Mouse (Mus musculus): ENCODE data around the gene Mapt.

The Mapt gene

GRCm38 (mm10) chr11:104315703-104316102, 84.5 kb downstream of the Mapt start:
- DNase-seq (ENCODE audit: low read depth), result peak; percentile 92

- DNase-seq (ENCODE audit: low read depth), result no peak
Observed at GRCm38 (mm10) chr11:104316685-104317400, 85.7 kb downstream of the Mapt start.

GRCm38 (mm10) chr11:104317631-104318030, 86.4 kb downstream of the Mapt start:
- no peak for DNase-seq (ENCODE audit: low read depth)

- DNase-seq (ENCODE audit: low read depth), result no peak
Observed at GRCm38 (mm10) chr11:104318940-104319781, 88.0 kb downstream of the Mapt start.

- DNase-seq (ENCODE audit: low read depth), result no peak
Observed at GRCm38 (mm10) chr11:104320511-104320910, 89.3 kb downstream of the Mapt start.

- DNase-seq (ENCODE audit: low read depth), result no peak
Observed at GRCm38 (mm10) chr11:104322142-104322541, 91.0 kb downstream of the Mapt start.

GRCm38 (mm10) chr11:104327462-104327861, 96.3 kb downstream of the Mapt start:
- no peak for DNase-seq (ENCODE audit: low read depth)

- no peak for DNase-seq (ENCODE audit: low read depth)
Observed at GRCm38 (mm10) chr11:104327946-104328345, 96.8 kb downstream of the Mapt start.

GRCm38 (mm10) chr11:104329185-104329926, 98.2 kb downstream of the Mapt start:
- no peak for DNase-seq (ENCODE audit: low read depth)

GRCm38 (mm10) chr11:104330151-104330550, 99.0 kb downstream of the Mapt start:
- DNase-seq (ENCODE audit: low read depth), result no peak

GRCm38 (mm10) chr11:104331208-104331607, 100.0 kb downstream of the Mapt start:
- DNase-seq (ENCODE audit: low read depth), result no peak

- no peak for DNase-seq (ENCODE audit: low read depth)
Observed at GRCm38 (mm10) chr11:104332105-104332504, 100.9 kb downstream of the Mapt start.

- no peak for DNase-seq (ENCODE audit: low read depth)
Observed at GRCm38 (mm10) chr11:104334115-104334514, 102.9 kb downstream of the Mapt start.

- no peak for DNase-seq (ENCODE audit: low read depth)
Observed at GRCm38 (mm10) chr11:104334946-104335345, 103.8 kb downstream of the Mapt start.

GRCm38 (mm10) chr11:104346931-104347330, 115.7 kb downstream of the Mapt start:
- DNase-seq (ENCODE audit: low read depth), result peak; percentile 35

- peak; percentile 60 for DNase-seq (ENCODE audit: low read depth)
Observed at GRCm38 (mm10) chr11:104361790-104362189, 130.6 kb downstream of the Mapt start.

GRCm38 (mm10) chr11:104362704-104363103, 131.5 kb downstream of the Mapt start:
- no peak for DNase-seq (ENCODE audit: low read depth)

- DNase-seq (ENCODE audit: low read depth), result no peak
Observed at GRCm38 (mm10) chr11:104363823-104364600, 132.8 kb downstream of the Mapt start.

- DNase-seq (ENCODE audit: low read depth), result no peak
Observed at GRCm38 (mm10) chr11:104367486-104368190, 136.4 kb downstream of the Mapt start.

GRCm38 (mm10) chr11:104376291-104376690, 145.1 kb downstream of the Mapt start:
- DNase-seq (ENCODE audit: low read depth), result no peak

- DNase-seq (ENCODE audit: low read depth), result peak; percentile 47
Observed at GRCm38 (mm10) chr11:104379635-104380034, 148.4 kb downstream of the Mapt start.

All from naive thymus-derived CD4-positive, alpha-beta T cell, adult 2 months (primary cell).